Mouse (Mus musculus) right cerebral cortex, postnatal 4 days (tissue): ENCODE results near the gene G530012D18Rik.
"Not testable (repeated sequence)": the region's sequence is repeated elsewhere in the genome, so short reads cannot be mapped to it uniquely, and the experiment has no call there.

ENCODE experiments used
- DNase-seq: peaks from one replicate; pipeline ENCODE4 v3.0.0-alpha.2; 2022

G530012D18Rik gene

DNA sequence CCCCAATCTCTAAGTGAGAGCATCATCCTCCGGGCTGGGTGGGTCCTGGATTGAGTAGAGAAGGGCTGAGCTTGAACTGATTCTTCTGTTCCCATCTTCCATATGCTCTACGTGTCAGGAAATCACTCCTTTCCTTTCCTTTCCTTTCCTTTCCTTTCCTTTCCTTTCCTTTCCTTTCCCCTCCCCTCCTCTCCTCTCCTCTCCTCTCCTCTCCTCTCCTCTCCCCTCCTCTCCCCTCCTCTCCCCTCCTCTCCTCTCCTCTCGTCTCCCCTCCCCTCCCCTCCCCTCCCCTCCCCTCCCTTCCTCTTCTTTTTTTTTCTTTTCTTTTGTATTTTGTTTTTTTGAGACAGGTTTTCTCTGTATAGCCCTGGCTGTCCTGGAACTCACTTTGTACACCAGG lies at the start of gene G530012D18Rik:
TSS of gene G530012D18Rik (plus strand) at position 301 of the 400 bp plus-strand sequence.
- DNase-seq = not testable (repeated sequence)

DNA sequence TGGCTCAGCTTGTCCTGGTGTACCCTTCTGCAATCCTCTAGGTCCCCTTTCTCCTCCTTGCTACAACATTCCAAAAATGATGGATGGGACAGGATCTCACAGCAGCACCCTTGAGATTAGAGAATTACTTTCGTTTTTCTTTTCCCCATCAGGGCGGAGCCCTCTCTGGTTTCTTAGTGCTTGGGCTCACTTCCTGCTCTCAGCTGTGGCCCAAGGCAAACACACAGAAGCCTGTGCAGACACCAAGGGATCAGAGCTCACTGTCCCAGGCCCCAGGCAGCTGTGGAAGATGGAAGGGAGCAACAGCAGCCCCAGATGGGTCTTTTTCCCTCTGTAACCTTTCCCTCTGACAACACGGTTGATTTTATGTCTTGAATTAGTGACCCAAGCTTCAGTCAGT lies 49.1 kb upstream of the G530012D18Rik start:
- not testable (repeated sequence) for DNase-seq

DNA sequence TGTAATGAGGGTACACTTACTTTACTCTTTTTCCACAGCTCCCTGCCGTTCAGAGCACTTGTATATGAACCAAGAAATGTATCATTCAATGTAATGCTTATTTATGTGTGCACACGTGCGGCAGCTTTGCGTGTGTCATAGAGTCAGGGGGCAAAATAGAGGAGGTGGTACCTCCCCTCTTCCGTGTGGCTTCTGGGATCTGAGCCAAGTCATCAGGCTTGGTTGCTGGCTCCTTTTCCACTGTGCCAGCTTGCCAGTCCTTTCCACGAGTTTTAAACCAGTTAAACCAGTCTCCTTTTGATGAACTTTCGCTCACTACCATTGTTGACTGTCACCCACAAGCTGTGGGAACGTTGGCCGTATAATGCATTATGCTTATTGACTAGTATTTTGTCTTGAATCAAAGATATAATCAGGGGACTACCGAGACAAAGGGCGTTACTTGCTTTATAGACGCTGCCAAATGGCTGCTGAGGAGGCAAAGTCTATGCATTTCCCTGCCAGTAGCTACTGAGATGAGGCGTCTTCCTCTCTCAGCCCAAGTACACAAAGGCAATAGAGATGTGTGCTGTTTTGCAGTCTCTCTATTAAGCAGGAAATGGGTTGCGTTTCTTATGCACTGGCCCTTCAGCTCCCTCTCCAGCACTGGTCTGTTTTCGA lies 46.9 kb upstream of the G530012D18Rik start:
- not testable (repeated sequence) for DNase-seq

DNA sequence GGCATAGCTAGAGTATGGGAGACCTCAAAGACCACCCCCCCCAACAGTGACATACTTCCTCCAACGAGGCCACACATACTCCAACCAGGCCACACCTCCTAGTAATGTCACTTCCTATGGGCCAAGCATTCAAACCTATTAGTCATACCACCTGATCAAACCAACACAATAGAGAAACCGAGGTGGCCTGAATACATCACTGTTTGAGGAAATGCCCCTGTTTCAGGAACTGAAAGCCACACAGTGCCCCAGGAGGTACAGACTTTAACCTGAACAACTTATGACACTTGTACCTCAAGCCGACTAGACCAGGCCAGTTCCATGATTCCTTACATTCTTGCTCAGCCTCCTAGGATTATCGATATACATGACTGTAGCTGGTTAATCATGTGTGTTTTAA lies 31.7 kb upstream of the G530012D18Rik start:
- not testable (repeated sequence) for DNase-seq

DNA sequence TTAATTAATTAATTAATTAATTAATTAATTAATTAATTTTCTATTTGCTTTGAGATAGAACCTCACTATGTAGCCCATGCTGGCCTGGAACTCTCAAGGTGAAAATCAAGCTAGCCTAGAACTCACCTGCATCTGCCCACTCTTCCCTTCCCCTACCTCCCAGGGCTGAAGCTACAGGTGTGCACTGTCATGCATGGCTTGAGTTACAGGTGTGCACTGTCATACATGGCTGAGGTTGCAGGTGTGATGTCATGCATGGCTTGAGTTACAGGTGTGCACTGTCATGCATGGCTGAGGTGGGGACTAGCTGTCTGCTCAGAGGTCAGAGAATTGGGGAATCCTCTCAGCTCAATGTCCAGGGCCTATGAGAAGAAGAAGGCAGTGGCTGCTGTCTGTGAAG lies 29.0 kb upstream of the G530012D18Rik start:
- not testable (repeated sequence) for DNase-seq

DNA sequence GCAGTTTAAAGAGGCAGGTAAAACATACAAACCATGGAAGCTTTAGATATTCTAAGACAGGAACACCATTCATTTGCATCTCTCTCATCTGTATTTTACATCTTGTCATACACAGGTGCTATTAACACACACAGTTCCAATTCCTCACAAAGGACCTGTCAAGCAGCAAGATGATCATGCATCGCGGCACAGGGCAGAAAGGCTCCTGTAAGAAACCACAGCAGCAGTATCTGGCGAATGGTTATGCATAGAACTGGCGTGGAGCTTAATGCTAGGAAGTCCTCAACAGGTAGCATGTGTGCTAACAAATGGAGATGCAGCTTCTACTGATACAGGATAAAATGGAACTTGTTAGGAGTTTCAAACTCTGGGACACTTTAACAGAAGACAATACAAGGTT lies 20.2 kb upstream of the G530012D18Rik start:
- DNase-seq = not testable (repeated sequence)

DNA sequence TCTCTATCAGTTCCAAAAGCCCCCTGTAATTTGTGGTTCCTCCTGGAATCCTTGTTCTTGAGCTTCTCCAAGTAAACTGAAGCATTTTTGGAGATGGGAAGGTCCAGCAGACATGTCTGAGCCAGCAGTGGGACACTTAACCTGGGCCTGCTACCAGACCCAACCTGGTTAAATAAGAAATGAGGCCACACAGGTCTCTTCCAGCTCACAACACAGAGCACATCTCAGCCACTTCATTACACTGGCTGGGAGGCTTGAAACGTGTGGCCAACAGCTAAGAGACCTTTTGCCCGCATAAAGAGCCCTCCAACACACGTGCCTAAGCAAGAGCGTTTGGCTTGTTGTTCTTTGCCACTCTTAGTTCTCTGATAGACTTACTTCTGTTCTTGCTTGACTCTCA lies 1.9 kb upstream of the G530012D18Rik start:
- DNase-seq = not testable (repeated sequence)

DNA sequence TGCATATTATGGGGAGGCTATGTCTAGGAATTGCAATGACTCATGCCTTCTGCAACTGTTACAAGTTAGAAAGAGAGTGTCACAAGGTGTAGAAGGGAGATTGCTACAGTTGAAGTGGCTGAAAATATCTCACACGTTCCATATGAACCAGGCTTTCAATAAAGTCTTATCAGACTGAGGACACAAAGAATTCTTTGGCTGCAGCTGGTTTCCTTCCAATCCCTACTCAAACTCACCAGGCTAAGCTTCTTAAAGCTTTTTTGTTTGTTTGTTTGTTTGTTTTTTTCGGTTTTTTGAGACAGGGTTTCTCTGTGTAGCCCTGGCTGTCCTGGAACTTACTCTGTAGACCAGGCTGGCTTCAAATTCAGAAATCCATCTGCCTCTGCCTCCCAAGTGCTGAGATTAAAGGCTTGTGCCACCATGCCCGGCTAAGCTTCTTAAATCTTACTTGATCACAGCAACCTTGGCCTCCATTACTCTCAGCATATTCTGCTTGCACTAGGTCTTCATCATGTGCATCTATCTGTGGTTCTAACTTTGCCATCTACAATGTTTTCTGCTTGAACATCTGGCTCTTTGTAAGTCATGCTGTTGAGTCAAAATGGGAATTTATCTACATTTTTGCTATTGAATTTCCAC lies 3.0 kb downstream of the G530012D18Rik start:
- DNase-seq = not testable (repeated sequence)

DNA sequence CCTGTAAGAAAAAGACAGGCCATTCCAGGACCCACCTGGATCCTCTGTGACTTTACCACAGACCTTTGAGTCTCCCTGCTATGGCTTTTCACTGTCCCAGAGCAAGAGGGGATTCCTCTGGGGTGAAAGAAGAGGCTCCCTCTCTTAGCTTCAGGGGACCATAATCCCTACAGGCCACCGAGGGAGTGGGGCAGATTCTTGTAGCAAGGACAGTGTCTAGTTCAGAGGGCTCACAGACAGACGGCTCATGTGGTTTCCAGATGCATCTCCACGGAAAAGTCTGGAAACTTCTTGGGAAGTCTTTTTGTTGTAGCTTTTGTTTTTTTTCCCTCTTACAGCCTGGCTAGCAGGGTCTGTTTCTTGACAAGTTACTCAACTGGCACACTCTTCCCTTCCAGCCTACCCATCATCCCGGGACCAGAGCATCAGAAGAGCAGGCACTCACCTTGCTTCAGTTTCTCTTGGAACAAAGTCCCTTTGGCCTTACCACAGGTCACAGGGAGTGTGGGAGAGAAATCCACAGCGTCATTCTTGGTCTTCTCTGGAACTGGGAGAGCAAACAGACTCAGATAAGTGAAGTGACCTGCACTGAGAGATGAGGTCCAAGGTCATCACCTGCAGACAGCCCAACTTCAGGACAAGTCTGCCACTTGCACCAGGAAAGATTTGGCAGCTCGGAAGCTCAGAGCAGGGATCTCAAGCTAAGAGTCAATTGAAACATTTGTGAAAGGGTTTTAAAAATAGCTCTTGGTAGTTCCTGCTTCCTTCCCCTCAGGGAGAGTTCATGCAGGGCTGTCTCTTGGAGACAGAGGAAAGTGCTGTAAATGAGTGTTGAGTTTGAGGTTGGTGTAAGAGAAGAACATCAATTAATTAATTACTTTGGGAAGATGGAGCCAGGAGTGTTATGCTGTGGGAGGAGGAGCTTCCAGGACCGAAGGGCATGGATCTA lies 4.0 kb downstream of the G530012D18Rik start:
- not testable (repeated sequence) for DNase-seq

DNA sequence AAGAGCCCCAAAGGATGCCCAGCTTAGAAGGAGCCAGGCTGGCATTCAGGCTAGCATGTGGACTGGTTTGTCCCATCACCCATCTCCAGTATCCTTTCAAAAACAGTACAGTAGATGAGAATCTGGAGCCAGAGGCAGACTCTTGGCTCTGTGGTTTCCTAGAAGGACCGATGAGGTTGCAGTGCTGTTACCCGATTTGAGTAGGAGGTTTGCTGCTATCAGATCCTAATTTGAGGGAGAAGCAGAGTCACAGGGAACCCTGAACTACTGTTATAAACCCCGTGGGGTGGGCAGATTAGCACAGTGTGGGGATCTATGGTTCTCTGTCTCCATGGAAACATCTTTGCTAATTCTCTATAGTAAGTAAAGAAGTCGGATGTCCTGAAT lies 4.7 kb downstream of the G530012D18Rik start:
- DNase-seq = not testable (repeated sequence)

DNA sequence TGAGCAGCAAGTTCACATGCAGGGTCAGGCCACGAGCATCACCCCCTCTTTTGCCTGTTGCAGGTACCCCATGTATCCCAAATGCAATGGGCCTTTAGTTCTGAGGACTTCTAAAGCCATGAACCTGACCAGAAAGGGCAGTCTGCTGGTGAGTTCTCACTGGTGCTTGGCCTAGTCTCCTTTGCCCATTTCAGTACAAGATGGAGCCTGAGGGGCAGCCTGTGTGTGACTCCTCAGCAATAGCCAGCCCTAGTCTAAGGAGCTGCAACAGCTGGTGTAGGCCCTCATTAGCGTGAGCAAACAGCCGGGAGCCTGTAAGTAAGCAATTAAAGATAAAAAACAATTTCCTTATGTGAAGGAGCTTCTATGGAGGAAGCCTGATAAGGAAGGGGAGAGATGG lies 5.1 kb downstream of the G530012D18Rik start:
- not testable (repeated sequence) for DNase-seq

DNA sequence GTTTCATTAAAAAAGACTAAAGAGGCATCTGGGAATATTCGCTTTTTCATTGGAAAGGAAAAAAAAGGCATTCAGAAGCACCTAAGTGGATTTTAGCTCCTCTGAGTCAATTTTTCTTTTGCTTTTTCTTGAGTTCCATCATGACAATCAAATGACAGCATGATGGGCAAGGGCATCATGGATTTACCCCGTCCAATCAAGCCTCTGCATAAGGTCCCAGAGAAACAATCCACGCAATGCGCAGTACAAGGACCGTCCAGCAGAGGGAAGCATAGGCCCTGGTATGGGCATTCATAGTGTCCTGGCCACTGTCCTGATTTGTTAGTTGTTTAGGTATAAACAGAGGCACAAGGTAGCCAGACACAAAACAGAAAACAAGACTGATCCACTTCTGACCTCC lies 6.0 kb downstream of the G530012D18Rik start:
- not testable (repeated sequence) for DNase-seq

DNA sequence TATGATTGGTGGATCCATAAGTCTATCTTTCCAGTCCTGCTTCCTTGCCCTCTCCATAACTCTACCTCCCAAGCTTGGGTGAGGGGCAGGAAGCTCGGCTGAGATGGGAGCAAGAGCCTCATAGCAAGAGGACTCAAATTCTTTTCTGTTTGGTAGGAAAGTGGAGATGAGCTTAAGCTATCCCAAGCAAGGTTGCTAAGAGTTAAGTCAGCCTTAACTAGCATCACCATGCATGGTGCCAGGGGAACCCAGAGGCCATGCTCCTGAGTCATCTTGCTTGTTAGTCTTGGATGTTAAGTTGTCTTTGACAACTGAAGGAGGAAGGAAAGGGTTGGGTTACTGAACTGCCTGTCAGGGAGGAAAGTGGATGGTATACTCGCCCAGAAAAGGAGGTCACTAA lies 13.2 kb downstream of the G530012D18Rik start:
- DNase-seq = not testable (repeated sequence)

DNA sequence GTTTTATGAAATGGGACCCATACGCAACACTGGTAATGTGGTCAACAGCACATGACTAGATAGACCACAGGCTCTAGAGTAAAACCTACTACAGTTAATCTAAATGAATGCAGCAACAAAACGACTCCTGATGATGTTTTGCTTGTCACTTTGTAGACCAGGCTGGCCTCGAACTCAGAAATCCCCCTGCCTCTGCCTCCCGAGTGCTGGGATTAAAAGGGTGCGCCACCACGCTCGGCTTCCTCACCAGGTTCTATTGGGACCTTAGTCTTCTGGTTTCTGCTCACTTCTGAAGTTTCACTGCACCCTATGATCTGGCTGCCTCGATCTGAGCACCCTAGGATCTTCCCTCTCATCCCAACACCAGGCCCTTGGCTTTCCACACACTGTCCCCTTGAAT lies 17.1 kb downstream of the G530012D18Rik start:
- not testable (repeated sequence) for DNase-seq

DNA sequence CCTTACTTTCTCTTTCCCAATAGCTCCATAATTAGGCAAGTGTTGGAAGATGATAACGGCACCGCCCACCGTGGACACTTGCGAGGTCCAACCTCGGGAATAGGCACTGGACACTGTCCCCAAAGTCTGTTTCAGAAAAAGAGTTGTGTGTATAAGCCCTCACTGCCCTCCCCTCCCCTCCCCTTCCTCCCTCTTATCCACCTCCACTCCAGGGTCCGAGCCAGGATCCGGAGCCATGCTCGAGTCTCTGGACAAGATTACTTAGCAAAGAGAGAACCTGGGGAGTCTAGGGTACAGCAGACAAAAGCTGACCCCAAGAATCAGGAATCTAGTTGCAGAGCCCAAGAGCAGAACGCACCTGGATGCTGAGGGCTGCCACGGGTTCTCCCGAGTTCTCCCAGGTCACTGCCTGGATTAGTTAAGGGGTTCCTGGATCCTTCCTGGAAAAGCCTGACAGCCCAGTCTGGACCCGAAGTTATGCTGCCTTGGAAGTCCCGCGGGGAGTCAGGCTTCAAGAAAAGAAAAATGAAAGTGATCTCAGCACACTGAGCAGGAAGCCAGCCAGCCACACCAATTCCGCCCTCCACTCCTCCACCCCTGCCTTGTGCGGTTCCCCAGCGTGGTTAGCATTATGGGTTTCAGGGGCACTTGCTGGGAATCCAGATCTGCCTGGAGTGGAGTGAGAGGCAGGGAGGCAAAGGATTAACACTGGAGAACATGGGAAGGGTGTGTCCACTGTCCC lies 23.0 kb downstream of the G530012D18Rik start, which contains the start of gene Sp110:
TSS of gene Sp110 (minus strand) at position 547 of the 742 bp plus-strand sequence.
- DNase-seq = not testable (repeated sequence)

DNA sequence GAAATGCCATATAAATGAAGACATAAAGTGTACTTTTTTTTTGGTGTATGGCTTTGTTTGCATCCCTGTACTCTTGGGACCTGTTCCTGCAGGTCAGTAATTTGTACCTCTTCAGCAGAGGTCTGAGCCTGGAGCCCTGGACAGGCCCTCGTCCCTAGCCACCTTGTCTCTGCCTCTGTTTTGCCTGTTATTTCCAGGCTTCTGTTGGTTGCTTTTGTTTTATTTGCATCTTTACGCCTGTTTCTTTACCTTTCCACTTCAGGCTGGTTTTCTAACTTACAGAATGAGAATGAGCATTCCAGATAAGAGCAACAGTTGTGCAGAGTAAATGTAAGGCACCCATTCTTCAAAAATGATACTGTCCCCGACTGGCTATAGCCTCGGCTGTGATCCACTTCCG lies 24.6 kb downstream of the G530012D18Rik start, which contains the start of gene Sp140:
TSS of gene Sp140 (plus strand) at position 301 of the 400 bp plus-strand sequence.
- not testable (repeated sequence) for DNase-seq

DNA sequence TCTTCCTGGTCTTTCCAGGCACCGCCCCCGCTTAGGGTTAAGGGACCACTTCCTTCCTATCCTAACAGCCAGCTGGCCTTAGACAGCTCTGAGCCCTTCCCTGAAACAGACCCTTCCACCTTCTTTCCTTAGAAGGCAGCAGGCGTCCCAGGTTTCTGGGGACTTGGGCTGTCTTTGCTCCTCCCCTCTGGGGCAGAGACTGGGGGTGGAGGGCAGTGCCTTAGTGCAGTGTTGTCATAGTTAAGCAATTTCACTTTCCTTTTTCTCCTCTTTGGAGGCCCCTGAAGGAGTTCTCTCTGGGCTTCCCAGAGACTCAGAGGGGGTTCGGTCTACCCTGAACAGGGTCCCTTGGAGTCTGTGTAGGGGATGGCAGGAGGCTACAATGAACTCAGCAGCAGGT lies 25.3 kb downstream of the G530012D18Rik start:
- not testable (repeated sequence) for DNase-seq

DNA sequence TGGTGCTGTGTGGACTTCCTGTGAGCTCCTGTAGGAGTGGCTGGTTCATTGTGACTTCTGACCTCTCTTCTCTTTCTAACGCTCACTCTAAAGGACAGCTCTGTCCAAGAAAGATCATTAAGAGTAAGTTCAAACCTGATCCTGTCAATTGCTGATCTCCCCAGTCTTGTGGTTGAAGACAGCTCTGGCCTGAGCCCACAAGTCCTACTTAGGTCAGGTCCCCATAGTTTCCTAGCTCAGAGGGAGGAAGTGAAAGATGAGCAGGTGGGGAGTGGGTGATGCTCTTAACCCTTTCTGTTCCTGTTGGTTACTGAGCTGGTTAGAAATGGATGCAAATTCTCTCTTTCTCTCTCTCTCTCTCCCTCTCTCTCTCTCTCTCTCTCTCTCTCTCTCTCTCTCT lies 28.9 kb downstream of the G530012D18Rik start:
- not testable (repeated sequence) for DNase-seq

DNA sequence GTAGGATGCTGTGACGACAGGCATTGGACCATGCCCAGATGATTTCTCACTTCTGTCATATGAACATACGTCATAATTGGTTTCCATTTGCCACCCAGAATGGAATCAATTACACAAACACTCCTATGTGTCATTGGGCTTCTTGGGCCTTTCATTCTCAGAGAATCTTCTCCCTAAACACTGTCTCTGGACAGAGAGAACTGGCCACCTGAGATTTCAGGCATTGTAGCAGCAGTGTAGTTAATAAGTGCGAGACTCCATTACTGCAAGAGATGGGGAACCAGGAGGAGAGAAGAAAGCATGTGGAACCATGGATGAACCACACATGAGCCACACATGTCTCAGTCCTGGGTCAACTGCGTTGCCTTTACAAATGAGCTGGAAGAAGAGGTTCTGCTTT lies 32.9 kb downstream of the G530012D18Rik start:
- DNase-seq = not testable (repeated sequence)

DNA sequence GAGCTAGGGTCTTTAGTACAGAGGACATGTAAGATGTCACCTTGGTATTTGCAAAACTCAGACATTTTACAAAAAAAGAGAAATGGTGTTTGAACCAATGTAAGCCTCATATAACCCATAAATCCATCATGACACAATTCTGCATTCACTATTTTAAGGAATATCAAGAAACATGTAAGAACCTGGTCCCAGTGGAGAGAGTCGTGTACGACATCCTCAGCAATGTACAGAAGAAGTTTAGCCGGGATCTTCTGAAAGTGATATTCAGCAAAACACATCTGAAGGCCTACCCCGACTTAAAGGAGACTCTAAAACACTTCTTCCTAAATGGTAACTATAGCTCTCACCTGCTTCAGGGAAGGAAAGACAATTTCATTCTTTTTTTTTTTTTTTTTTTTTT lies 35.1 kb downstream of the G530012D18Rik start:
- DNase-seq = not testable (repeated sequence)

DNA sequence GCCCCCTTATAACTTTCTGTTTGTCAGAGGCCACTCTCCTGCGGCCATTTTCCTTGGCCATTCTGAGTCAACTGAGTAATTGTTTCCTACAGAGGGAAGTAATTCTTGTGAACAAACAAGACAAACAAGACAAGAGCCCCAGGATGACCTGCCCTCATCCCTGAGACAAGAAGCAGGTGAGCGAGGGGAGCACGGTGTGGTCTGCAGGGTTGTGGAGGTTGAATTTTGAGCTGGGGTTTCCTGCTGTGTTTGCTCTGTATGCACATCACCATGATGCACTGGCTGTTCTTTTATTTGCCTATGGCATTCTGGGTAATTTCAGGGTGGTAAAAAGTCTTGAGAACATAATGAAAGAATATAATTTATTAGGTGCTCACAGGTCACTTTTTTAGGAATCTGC lies 39.6 kb downstream of the G530012D18Rik start:
- not testable (repeated sequence) for DNase-seq

DNA sequence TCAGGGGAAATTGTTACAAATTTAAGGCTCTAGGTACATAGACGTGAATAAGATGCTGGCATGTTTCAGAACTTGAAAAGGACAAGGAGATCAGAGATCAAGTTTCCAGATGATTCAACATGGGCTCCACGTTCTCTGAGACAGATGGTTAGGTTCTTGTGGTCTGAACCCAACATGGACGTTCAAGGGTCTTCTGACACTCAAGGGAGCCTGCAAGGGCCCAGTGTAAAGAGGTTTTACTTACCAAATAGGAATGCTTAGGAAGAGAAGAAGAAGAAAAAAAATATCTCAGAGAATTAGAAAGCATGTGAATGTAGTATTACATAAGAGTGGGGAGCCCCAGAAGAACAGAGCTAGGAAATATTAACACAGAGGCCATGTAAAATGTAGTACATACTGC lies 40.3 kb downstream of the G530012D18Rik start:
- DNase-seq = not testable (repeated sequence)
